Mouse (Mus musculus) cortical plate, adult 2 months (tissue): ENCODE measurements around the gene Susd6.

ENCODE experiments used
- CTCF ChIP-seq: fragments of 200-500 bp; IDR thresholded peaks from 2 replicates; pipeline ENCODE4 v1.5.1; 2011; ENCODE audit warnings: mild to moderate bottlenecking, control low read depth, low read length; ENCODE audit not compliant: insufficient read depth; ENCODE audit errors: extremely low read depth
- POLR2A ChIP-seq: fragments of 200-500 bp; IDR thresholded peaks from 2 replicates; pipeline ENCODE4 v1.6.1; 2011; ENCODE audit warnings: mild to moderate bottlenecking, low read length, control low read depth; ENCODE audit not compliant: insufficient read depth; ENCODE audit errors: extremely low read depth

GRCm38 (mm10) chr12:80843651-80844444 is 53.5 kb downstream of the Susd6 start:
- TF ChIP-seq POLR2A: no peak
- TF ChIP-seq CTCF: no peak
